Mouse (Mus musculus) limb, embryonic 12.5 days (tissue): Measurements from ENCODE around the gene Ccdc9b. TPM values are rescaled to one million over a fixed set of nuclear protein-coding genes. Genes with fewer than 3 reads are reported as not detected.
A peak's percentile ranks its signal among the peaks of the same experiment; 100 is the strongest.

Source experiments
- ATAC-seq: fragments of 200-750 bp; cut with Nextera tagmentation; 2 replicates; pipeline ENCODE4 v1.8.0; 2017; ENCODE audit warnings: low read depth, moderate TSS enrichment; ENCODE audit not compliant: insufficient number of reproducible peaks, insufficient read depth, low FRiP score, low TSS enrichment
- H3K27ac ChIP-seq: fragments of 300-500 bp; sonication (generic); 2 replicates; pipeline ENCODE4 v1.5.1; 2016; ENCODE audit warnings: mild to moderate bottlenecking, moderate library complexity
- H3K27me3 ChIP-seq: fragments of 300-500 bp; sonication (generic); 2 replicates; pipeline ENCODE4 v1.6.1; 2016; ENCODE audit warnings: mild to moderate bottlenecking, moderate library complexity
- H3K36me3 ChIP-seq: fragments of 300-500 bp; sonication (generic); 2 replicates; pipeline ENCODE4 v1.6.1; 2016; ENCODE audit warnings: mild to moderate bottlenecking, moderate library complexity
- H3K4me1 ChIP-seq: fragments of 300-500 bp; sonication (generic); replicated peaks from 2 replicates; pipeline ENCODE4 v1.6.1; 2016
- H3K4me2 ChIP-seq: fragments of 300-500 bp; sonication (generic); 2 replicates; pipeline ENCODE4 v1.6.1; 2016; ENCODE audit warnings: mild to moderate bottlenecking, moderate library complexity
- H3K4me3 ChIP-seq: fragments of 300-500 bp; sonication (generic); replicated peaks from 2 replicates; pipeline ENCODE4 v1.5.1; 2016; ENCODE audit warnings: mild to moderate bottlenecking
- H3K9ac ChIP-seq: fragments of 300-500 bp; sonication (generic); replicated peaks from 2 replicates; pipeline ENCODE4 v1.6.1; 2016; ENCODE audit warnings: mild to moderate bottlenecking, moderate library complexity
- H3K9me3 ChIP-seq: fragments of 300-500 bp; sonication (generic); 2 replicates; pipeline ENCODE4 v1.6.1; 2016; ENCODE audit warnings: mild to moderate bottlenecking, moderate library complexity
- WGBS: fragments of 180-500 bp; shearing (Covaris S2); methylation state at CpG from one replicate; pipeline ENCODE4 v1.1.7; 2016; 5-methylcytosine and 5-hydroxymethylcytosine counted together
- polyA plus RNA-seq: library from polyadenylated mRNA; unstranded; fragments of >200 nt; fragmentation: Nextera tagmentation; extraction: Ambion mirVana; gene quantifications from 2 replicates; pipeline ENCODE4 v1.2.1, GENCODE M21; 2016

The Ccdc9b gene
- 0.51 and 0.74 TPM in 2 replicates for polyA plus RNA-seq

- WGBS: 6% methylated on average over 28 of the region's 29 CpGs
- peak; percentile 40 for ATAC-seq
- Histone ChIP-seq H3K27me3 (peaks cover 65% of the 10 kb centered on the region), H3K36me3 (no peaks in the 10 kb centered on the region), H3K4me2 (peak within 1 kb of the TSS; percentile 55), H3K4me3 (peak within 1 kb of the TSS; percentile 25), H3K27ac (peak within 1 kb of the TSS; percentile 80), H3K4me1 (peaks cover 26% of the 10 kb centered on the region), H3K9ac (peak within 1 kb of the TSS; percentile 47), H3K9me3 (no peaks in the 10 kb centered on the region)
Measured at GRCm38 (mm10) chr2:118761906-118762783, at the start of gene Ccdc9b. Gene Ccdc9b, minus strand, starts transcription at chr2:118762661.

- no peaks in the 10 kb centered on the region for H3K9me3 ChIP-seq
- WGBS: 31% methylated on average over 2 of the region's 2 CpGs
- H3K36me3 ChIP-seq: peaks cover 1% of the 10 kb centered on the region; the same call in 1 of the 2 replicates
Measured at GRCm38 (mm10) chr2:118810861-118811260, 48.4 kb upstream of the Ccdc9b start.

DNA sequence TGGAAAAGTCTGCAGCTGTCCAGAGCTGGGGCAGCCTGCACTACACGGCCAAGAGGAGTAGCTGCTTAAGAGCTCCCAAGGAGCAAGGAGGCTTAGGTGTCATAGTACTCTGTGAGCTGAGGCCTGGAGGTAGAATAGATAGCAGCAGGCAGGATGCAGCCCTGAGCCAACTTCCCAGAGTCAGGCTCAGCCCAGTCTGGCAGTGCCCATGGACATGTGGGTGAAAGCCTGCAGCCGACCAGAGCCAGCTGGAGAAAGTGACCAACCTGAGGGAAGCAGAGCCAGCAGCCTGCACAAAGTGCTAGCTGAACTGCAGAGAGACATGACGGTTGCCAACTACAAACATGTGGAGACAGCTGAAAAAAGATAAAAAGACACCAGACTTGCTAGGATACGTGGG, 44.4 kb upstream of the Ccdc9b start:
- WGBS: 68% methylated on average over 4 of the region's 4 CpGs
- Histone ChIP-seq H3K9me3 (no peaks in the 10 kb centered on the region), H3K4me1 (no peaks in the 10 kb centered on the region), H3K4me3 (no peak overlapping the region), H3K27me3 (0 out of 2 replicates have a peak, but pooled peaks cover 4% of the 10 kb centered on the region), H3K4me2 (no peak overlapping the region), H3K27ac (no peak overlapping the region), H3K36me3 (no peaks in the 10 kb centered on the region), H3K9ac (no peak overlapping the region)
- ATAC-seq: no peak

More at GRCm38 (mm10) chr2:118810861-118811260, 48.4 kb upstream of the Ccdc9b start:
- no peak overlapping the region for H3K4me2 ChIP-seq
- no peak overlapping the region for H3K27ac ChIP-seq
- 0 out of 2 replicates have a peak, but pooled peaks cover 4% of the 10 kb centered on the region for H3K27me3 ChIP-seq
- no peak overlapping the region for H3K9ac ChIP-seq
- peaks cover 19% of the 10 kb centered on the region for H3K4me1 ChIP-seq
- no peak overlapping the region for H3K4me3 ChIP-seq
- ATAC-seq: no peak

DNA sequence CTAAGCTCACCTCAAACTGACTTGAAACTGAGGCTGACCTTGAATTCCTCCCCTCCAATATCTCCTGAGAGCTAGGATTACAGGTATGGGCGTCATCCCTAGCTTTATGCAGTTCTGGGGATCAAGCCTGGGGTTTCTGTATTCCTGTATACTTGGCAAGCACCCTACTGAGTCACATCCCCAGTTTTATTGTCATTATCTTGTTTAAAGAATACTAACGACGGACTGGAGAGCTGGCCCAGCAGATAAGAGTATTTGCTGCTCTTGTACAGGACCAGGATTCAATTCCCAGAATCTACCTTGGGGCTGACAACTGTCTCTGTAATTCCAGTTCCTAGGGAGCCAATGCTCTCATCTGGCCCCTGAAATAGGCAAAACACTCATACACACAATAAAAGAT, 43.3 kb upstream of the Ccdc9b start:
- WGBS: 36% methylated on average over 3 of the region's 3 CpGs
- no peaks in the 10 kb centered on the region for H3K4me1 ChIP-seq
- H3K4me3 ChIP-seq: no peak overlapping the region
- H3K4me2 ChIP-seq: no peak overlapping the region
- H3K27ac ChIP-seq: no peak overlapping the region
- 0 out of 2 replicates have a peak, but pooled peaks cover 4% of the 10 kb centered on the region for H3K27me3 ChIP-seq
- H3K36me3 ChIP-seq: no peaks in the 10 kb centered on the region
- no peak overlapping the region for H3K9ac ChIP-seq
- no peaks in the 10 kb centered on the region for H3K9me3 ChIP-seq
- no peak for ATAC-seq

DNA sequence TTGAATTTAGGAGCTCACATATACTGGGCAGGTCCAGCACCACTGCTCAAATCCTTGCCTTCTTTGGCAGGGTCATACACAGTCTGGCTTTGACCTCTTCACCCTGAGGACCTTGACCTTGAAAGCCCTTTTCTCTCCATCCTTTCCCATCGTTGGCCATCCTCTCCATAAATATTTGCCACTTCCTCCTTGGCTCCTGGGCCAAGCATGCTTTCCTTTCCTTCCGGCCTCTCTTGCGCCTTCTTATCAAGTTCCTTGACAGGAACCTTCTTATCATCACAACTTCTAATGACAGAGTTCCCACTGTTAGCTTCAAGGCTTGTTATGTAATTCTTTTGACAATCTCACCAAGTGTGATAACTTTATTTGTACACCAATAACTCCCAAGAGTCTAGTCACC, 42.7 kb upstream of the Ccdc9b start:
- ATAC-seq: no peak
- Histone ChIP-seq H3K36me3 (no peaks in the 10 kb centered on the region), H3K4me3 (no peak overlapping the region), H3K9me3 (no peaks in the 10 kb centered on the region), H3K27me3 (0 out of 2 replicates have a peak, but pooled peaks cover 4% of the 10 kb centered on the region), H3K27ac (no peak overlapping the region), H3K9ac (no peak overlapping the region), H3K4me1 (no peaks in the 10 kb centered on the region), H3K4me2 (no peak overlapping the region)
- 74% methylated on average over 3 of the region's 3 CpGs for WGBS

GRCm38 (mm10) chr2:118804474-118804873, 42.0 kb upstream of the Ccdc9b start:
- Histone ChIP-seq H3K36me3 (no peaks in the 10 kb centered on the region), H3K4me2 (no peak overlapping the region), H3K4me3 (no peak overlapping the region), H3K4me1 (no peaks in the 10 kb centered on the region), H3K9ac (no peak overlapping the region), H3K9me3 (no peaks in the 10 kb centered on the region), H3K27me3 (0 out of 2 replicates have a peak, but pooled peaks cover 4% of the 10 kb centered on the region), H3K27ac (no peak overlapping the region)
- WGBS: 75% methylated on average over 2 of the region's 2 CpGs
- ATAC-seq: no peak

DNA sequence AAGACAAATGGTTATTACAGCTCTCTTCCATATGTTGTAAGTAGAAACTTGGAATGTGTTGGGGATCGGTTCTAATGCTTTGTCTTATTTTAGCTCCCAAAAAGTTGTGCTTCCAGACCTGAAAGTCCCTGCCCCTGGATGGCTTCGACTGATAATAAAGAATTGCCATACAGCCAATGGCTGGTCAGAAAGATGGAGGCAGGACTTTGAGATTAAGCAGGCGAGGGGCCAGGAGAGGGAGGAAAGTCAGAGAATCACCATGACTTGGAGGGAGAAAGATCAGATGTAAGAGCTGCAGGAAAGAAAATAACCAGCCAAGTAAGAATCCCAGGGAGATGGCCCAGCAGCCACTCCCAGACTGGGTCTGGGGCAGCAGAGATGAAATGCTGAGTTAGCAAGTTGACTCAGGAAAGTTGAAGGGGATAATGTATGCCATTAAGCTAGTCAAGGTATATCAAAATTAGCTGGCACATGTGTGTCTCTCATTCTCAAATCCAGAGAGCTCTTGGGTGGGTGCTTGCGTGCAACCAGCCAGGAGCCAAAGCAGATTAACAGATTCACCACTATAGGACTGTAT, 40.2 kb upstream of the Ccdc9b start:
- H3K36me3 ChIP-seq: no peaks in the 10 kb centered on the region
- 64% methylated on average over 4 of the region's 4 CpGs for WGBS
- ATAC-seq: no peak

DNA sequence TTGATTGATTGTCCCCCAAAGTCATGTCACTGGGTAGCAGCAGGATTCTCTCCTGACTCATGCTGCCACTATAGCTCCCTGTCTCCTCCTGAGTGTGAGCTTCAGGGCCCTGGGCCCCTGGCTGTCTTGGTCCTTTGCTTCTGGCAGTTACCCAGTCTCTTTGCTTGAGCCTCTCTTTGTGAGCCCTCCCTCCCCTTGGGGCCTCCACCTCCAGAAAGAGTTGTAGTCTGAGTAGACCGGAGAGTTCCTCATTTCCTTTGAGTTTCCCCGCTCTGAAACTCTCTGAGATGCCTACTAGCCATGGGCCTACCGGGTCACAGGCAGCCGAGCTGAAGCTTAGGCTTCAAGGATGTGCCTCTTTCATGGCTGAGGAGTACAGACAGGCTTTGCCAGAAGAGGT, 31.2 kb upstream of the Ccdc9b start:
- H3K27ac ChIP-seq: no peak overlapping the region
- WGBS: 82% methylated on average over 4 of the region's 4 CpGs

More for the DNA sequence above, 40.2 kb upstream of the Ccdc9b start:
- no peak overlapping the region for H3K4me3 ChIP-seq
- H3K9me3 ChIP-seq: 0 out of 2 replicates have a peak, but pooled peaks cover 3% of the 10 kb centered on the region
- 0 out of 2 replicates have a peak, but pooled peaks cover 4% of the 10 kb centered on the region for H3K27me3 ChIP-seq
- H3K4me2 ChIP-seq: no peak overlapping the region
- H3K27ac ChIP-seq: no peak overlapping the region
- no peak overlapping the region for H3K9ac ChIP-seq
- H3K4me1 ChIP-seq: no peaks in the 10 kb centered on the region

DNA sequence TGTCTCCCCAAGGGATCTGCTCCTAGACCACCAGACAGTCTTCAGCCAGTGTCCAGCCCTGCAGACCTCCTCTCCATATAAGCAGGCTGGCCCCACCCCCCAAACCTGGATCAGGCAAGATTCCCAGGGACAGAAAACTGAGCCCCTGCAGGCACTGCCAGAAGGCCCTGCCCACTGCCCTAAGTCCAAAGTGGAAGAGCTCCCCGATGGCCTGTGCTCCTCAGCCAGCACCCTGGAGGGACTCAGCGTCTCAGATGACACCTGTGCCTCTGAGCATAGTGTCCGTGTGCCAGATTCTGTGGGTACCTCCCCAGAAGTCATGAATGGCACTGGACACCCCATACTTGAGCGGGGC, 29.8 kb upstream of the Ccdc9b start:
- H3K4me1 ChIP-seq: peaks cover 6% of the 10 kb centered on the region; the same call in 1 of the 2 replicates
- no peak for ATAC-seq
- no peak overlapping the region for H3K4me3 ChIP-seq
- H3K27me3 ChIP-seq: peaks cover 44% of the 10 kb centered on the region
- H3K36me3 ChIP-seq: no peaks in the 10 kb centered on the region
- no peaks in the 10 kb centered on the region for H3K9me3 ChIP-seq
- no peak overlapping the region for H3K9ac ChIP-seq
- H3K4me2 ChIP-seq: no peak overlapping the region
- no peak overlapping the region for H3K27ac ChIP-seq
- WGBS: 84% methylated on average over 4 of the region's 4 CpGs

More for the DNA sequence above, 31.2 kb upstream of the Ccdc9b start:
- H3K9me3 ChIP-seq: 0 out of 2 replicates have a peak, but pooled peaks cover 3% of the 10 kb centered on the region
- ATAC-seq: no peak
- H3K36me3 ChIP-seq: no peaks in the 10 kb centered on the region
- peaks cover 44% of the 10 kb centered on the region for H3K27me3 ChIP-seq
- no peak overlapping the region for H3K4me2 ChIP-seq
- H3K9ac ChIP-seq: no peak overlapping the region
- peaks cover 6% of the 10 kb centered on the region; the same call in 1 of the 2 replicates for H3K4me1 ChIP-seq
- H3K4me3 ChIP-seq: no peak overlapping the region

DNA sequence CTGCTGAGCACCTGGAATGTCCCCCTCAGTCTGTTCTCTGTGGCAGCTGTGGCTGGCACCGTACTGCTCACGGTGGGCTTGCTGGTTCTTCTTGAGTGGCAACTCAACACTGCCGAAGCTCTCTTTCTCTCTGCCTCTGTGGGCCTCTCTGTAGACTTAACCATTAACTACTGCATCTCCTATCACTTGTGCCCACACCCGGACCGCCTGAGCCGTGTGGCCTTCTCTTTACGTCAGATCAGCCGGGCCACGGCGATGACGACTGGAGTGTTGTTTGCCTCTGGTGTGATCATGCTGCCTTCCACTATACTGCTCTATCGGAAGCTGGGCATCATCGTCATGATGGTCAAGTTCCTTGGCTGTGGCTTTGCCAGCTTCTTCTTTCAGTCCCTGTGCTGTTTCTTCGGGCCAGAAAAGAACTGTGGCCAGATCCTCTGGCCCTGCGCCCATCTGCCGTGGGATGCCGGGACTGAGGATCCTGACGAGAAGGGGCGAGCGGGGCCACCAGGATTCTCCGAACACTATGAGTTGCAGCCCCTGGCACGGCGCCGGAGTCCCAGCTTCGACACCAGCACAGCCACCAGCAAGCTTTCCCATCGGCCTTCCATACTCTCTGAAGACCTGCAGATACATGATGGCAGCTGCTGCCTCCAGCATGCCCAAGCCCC, 29.3 kb upstream of the Ccdc9b start:
- Histone ChIP-seq H3K9ac (no peak overlapping the region), H3K27ac (no peak overlapping the region), H3K4me1 (peaks cover 6% of the 10 kb centered on the region; the same call in 1 of the 2 replicates), H3K4me3 (no peak overlapping the region), H3K4me2 (no peak overlapping the region), H3K27me3 (peaks cover 44% of the 10 kb centered on the region), H3K9me3 (no peaks in the 10 kb centered on the region), H3K36me3 (no peaks in the 10 kb centered on the region)
- 95% methylated on average over 26 of the region's 26 CpGs for WGBS
- no peak for ATAC-seq
